Mouse (Mus musculus) spleen, adult 2 months (tissue): Measurements from ENCODE around the gene Defb15. TPM values are rescaled to one million over a fixed set of nuclear protein-coding genes. Genes with fewer than 3 reads are reported as not detected.
"Not testable (repeated sequence)": the region's sequence is repeated elsewhere in the genome, so short reads cannot be mapped to it uniquely, and the experiment has no call there.

Source experiments
- DNase-seq, 2 experiments: peaks; one replicate each; pipeline versions ENCODE4 v3.0.0 to v3.0.0-alpha.2; 2012 to 2021; ENCODE audit warnings: low spot score in 2 of 2, low read depth in 1 of 2
- H3K27ac ChIP-seq: fragments of 200-500 bp; 2 replicates; pipeline ENCODE4 v1.5.1; 2012; ENCODE audit warnings: low read length, inconsistent platforms; ENCODE audit not compliant: insufficient read depth
- H3K27me3 ChIP-seq: fragments of 200-500 bp; 2 replicates; pipeline ENCODE4 v1.6.1; 2012; ENCODE audit warnings: mild to moderate bottlenecking, moderate library complexity, low read length, inconsistent platforms; ENCODE audit not compliant: control insufficient read depth, insufficient read depth
- H3K36me3 ChIP-seq: fragments of 200-500 bp; 2 replicates; pipeline ENCODE4 v1.6.1; 2012; ENCODE audit warnings: mild to moderate bottlenecking, low read length, inconsistent platforms; ENCODE audit not compliant: control insufficient read depth, insufficient read depth
- H3K4me1 ChIP-seq: fragments of 200-500 bp; 2 replicates; pipeline ENCODE4 v1.6.1; 2011; ENCODE audit warnings: inconsistent platforms; ENCODE audit not compliant: control insufficient read depth, insufficient read depth, insufficient read length
- H3K4me3 ChIP-seq: fragments of 200-500 bp; 2 replicates; pipeline ENCODE4 v1.5.1; 2011; ENCODE audit warnings: mild to moderate bottlenecking, inconsistent platforms; ENCODE audit not compliant: insufficient read depth, insufficient read length; ENCODE audit errors: extremely low read depth
- CTCF ChIP-seq: fragments of 200-500 bp; IDR thresholded peaks from 2 replicates; pipeline ENCODE4 v1.5.1; 2011; ENCODE audit warnings: mild to moderate bottlenecking, inconsistent platforms; ENCODE audit not compliant: insufficient read depth, insufficient read length, insufficient replicate concordance; ENCODE audit errors: extremely low read depth
- POLR2A ChIP-seq: fragments of 200-500 bp; IDR thresholded peaks from 2 replicates; pipeline ENCODE4 v1.6.1; 2011; ENCODE audit warnings: low read depth, low read length, inconsistent platforms
- WGBS: fragments of 180-500 bp; shearing (Covaris S2); methylation state at CpG from one replicate; pipeline ENCODE4 v1.1.7; 2018; 5-methylcytosine and 5-hydroxymethylcytosine counted together
- polyA plus RNA-seq: library from polyadenylated mRNA; depleted of rRNA; stranded (reverse); fragments of >200 nt; gene quantifications from 2 replicates; pipeline ENCODE4 v1.2.3, GENCODE M21; 2012

Defb15 gene
- polyA plus RNA-seq, 1 experiment: not detected

- DNase-seq: no peak
- 6% methylated on average over 9 of the region's 9 CpGs for WGBS
- H3K36me3 ChIP-seq: no peaks in the 10 kb centered on the region
- H3K27me3 ChIP-seq: no peaks in the 10 kb centered on the region
- H3K4me1 ChIP-seq: no peaks in the 10 kb centered on the region
- no peak for TF ChIP-seq POLR2A
- TF ChIP-seq CTCF: no peak
- H3K27ac ChIP-seq: no peak overlapping the region
- H3K4me3 ChIP-seq: no peak overlapping the region
Measured at GRCm38 (mm10) chr8:21955321-21955720, 22.8 kb upstream of the Defb15 start.

GRCm38 (mm10) chr8:21947311-21948017 lies 15.0 kb upstream of the Defb15 start:
- 81% methylated on average over 9 of the region's 9 CpGs for WGBS
- no peak for TF ChIP-seq POLR2A
- no peak for TF ChIP-seq CTCF
- Histone ChIP-seq H3K4me3 (no peak overlapping the region), H3K36me3 (no peaks in the 10 kb centered on the region), H3K4me1 (no peaks in the 10 kb centered on the region), H3K27me3 (no peaks in the 10 kb centered on the region), H3K27ac (no peak overlapping the region)
- DNase-seq: no peak

GRCm38 (mm10) chr8:21946462-21946861 lies 14.0 kb upstream of the Defb15 start, which contains the start of gene Defb13:
Gene Defb13, plus strand, starts transcription at chr8:21946762.
- Histone ChIP-seq H3K4me3 (no peak within 1 kb of the TSS), H3K27me3 (no peaks in the 10 kb centered on the region), H3K4me1 (no peaks in the 10 kb centered on the region), H3K36me3 (no peaks in the 10 kb centered on the region), H3K27ac (no peak within 1 kb of the TSS)
- WGBS: 92% methylated on average over 6 of the region's 6 CpGs
- TF ChIP-seq POLR2A: no peak
- TF ChIP-seq CTCF: no peak
- no peak for DNase-seq

GRCm38 (mm10) chr8:21938052-21938451 lies 5.5 kb upstream of the Defb15 start, which contains the start of gene Defb35:
Gene Defb35, plus strand, starts transcription at chr8:21938352.
- not testable (repeated sequence) for H3K27ac ChIP-seq, H3K36me3 ChIP-seq, H3K4me3 ChIP-seq, DNase-seq, H3K4me1 ChIP-seq, H3K27me3 ChIP-seq
- 82% methylated on average over 4 of the region's 4 CpGs for WGBS

- WGBS: 81% methylated on average over 3 of the region's 3 CpGs
- H3K4me3 ChIP-seq, H3K4me1 ChIP-seq, H3K36me3 ChIP-seq, DNase-seq, H3K27me3 ChIP-seq, H3K27ac ChIP-seq: not testable (repeated sequence)
Measured at GRCm38 (mm10) chr8:21930754-21931153, 1.8 kb downstream of the Defb15 start.

DNA sequence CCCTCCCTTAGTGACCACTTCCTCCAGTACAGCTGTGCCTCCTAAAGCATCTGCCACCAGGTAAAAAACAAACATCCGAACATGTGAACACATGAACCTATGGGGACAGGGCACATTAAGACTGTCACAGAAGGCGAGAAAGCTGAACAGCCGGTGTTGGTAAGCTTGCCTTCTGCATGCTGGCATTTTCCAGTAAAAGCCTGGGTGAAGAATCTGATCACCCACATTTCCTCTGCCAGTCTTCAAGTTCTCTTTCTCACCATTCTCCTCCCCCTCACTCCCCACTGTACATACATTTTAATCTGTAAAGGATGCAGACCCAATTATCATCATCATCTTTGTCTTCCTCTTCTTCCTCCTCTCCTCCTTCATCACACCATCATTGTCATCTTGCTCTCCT lies 16.9 kb downstream of the Defb15 start:
- Histone ChIP-seq H3K4me3 (no peak overlapping the region), H3K36me3 (no peaks in the 10 kb centered on the region), H3K4me1 (no peaks in the 10 kb centered on the region), H3K27ac (no peak overlapping the region), H3K27me3 (no peaks in the 10 kb centered on the region)
- no peak for TF ChIP-seq POLR2A
- no peak for TF ChIP-seq CTCF
- 83% methylated on average over 3 of the region's 3 CpGs for WGBS
- no peak for DNase-seq

DNA sequence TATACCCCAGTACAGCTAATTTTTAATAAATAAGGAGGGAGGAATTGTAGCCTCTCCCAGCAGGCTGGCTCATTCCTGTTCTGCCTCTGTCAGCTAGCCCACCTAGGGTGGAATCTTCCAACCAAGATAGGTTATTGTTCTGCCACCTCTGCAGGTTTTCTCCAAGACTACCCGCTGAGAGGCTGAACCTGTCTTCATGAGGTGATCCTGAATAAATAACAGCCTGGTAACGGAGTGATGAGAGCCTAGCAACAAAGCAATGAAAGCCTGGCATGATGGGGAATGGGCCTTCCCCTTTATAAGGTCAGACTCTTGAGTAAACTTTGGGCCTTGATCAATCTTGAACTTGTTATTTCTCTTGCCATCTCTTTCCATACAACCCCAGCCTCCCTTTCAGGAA lies 20.0 kb downstream of the Defb15 start:
- DNase-seq: no peak
- no peak for TF ChIP-seq POLR2A
- TF ChIP-seq CTCF: no peak
- Histone ChIP-seq H3K4me3 (no peak overlapping the region), H3K4me1 (no peaks in the 10 kb centered on the region), H3K27me3 (no peaks in the 10 kb centered on the region), H3K27ac (no peak overlapping the region), H3K36me3 (no peaks in the 10 kb centered on the region)
- 29% methylated on average over 2 of the region's 2 CpGs for WGBS

GRCm38 (mm10) chr8:21911931-21912330 lies 20.6 kb downstream of the Defb15 start:
- DNase-seq: no peak
- Histone ChIP-seq H3K4me1 (no peaks in the 10 kb centered on the region), H3K27me3 (no peaks in the 10 kb centered on the region), H3K4me3 (no peak overlapping the region), H3K36me3 (no peaks in the 10 kb centered on the region), H3K27ac (no peak overlapping the region)
- TF ChIP-seq CTCF (no peak), POLR2A (no peak)
- WGBS: 17% methylated on average over 1 of the region's 1 CpGs

DNA sequence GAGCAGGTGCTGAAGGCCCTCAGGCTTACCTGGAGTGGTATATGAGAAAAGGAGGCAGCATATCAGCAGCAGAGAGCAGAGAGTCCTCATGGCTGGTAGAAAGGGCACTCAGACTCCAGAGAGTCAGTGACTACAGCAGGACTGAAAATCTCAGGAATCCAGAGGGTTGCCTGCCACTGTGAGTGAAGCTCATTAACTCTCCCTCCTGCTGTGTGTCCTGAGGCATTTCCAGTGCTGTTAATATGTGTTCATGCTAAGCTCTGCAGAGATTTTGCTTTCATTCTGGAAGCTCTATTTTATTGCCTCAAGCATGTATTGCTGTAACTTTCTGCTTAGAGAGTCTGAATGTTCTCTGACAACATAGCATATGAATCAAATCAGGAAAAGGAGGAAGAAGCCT lies 26.2 kb downstream of the Defb15 start, which contains the start of gene Defb11:
Gene Defb11, minus strand, starts transcription at position 123 of the 400 bp plus-strand sequence.
- not testable (repeated sequence) for H3K27me3 ChIP-seq, H3K4me1 ChIP-seq, DNase-seq, H3K27ac ChIP-seq, H3K4me3 ChIP-seq, H3K36me3 ChIP-seq

DNA sequence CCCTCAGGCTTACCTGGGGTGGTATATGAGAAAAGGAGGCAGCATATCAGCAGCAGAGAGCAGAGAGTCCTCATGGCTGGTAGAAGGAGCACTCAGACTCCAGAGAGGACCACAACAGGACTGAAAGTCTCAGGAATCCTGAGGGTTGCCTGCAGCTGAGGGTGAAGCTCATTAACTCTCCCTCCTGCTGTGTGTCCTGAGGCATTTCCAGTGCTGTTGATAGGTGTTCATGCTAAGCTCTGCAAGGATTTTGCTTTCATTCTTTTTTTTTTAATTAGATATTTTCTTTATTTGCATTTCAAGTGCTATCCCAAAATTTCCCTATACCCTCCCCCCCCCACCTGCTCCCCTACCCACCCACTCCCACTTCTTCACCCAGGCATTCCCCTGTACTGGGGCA lies 47.2 kb downstream of the Defb15 start, which contains the start of gene Defb9:
Gene Defb9, minus strand, starts transcription at position 101 of the 400 bp plus-strand sequence.
- H3K4me3 ChIP-seq, H3K27ac ChIP-seq, H3K4me1 ChIP-seq, H3K27me3 ChIP-seq, DNase-seq, H3K36me3 ChIP-seq: not testable (repeated sequence)
